Mouse (Mus musculus) CD4-positive, CD25-positive, alpha-beta regulatory T cell, adult 2 months (primary cell): ENCODE results near the gene Vmn2r40.
"Not testable (repeated sequence)": the region's sequence is repeated elsewhere in the genome, so short reads cannot be mapped to it uniquely, and the experiment has no call there.

Source experiments
- DNase-seq: peaks from one replicate; pipeline ENCODE4 v3.0.0-alpha.2; 2012; ENCODE audit warnings: low read depth, low spot score

The Vmn2r40 gene

GRCm38 (mm10) chr7:8931335-8931734 lies at the start of gene Vmn2r40:
Vmn2r40 (minus strand) TSS chr7:8931435.
- DNase-seq, result not testable (repeated sequence)
